Mouse (Mus musculus) thymus, postnatal 25 days (tissue): ENCODE data around the gene AI467606.
A peak's percentile ranks its signal among the peaks of the same experiment; 100 is the strongest.

ENCODE experiments used
- DNase-seq: peaks from one replicate; pipeline ENCODE4 v3.0.0; 2022

The AI467606 gene

DNA sequence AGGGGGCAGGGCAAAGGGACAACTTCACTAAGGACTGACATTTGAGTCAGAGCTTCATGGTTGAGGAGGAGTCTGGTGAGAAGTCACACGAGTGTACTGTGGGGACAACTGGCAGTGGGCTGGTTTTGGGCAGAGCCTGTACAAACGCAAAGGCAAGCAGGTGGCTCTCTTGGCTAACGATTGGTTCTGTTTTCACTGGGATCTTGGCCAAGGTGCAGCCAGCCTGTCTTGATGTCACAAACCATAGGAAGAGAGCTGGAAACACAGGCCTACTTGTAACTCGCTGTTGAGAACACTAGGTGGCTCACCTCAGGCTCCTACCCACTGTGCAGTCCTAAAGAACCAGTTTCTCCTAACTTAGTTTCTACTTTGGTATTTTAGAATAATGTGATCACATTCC lies 38.5 kb downstream of the AI467606 start:
- peak; percentile 54 for DNase-seq

GRCm38 (mm10) chr7:127133125-127133524 lies 42.0 kb downstream of the AI467606 start:
- DNase-seq = no peak

DNA sequence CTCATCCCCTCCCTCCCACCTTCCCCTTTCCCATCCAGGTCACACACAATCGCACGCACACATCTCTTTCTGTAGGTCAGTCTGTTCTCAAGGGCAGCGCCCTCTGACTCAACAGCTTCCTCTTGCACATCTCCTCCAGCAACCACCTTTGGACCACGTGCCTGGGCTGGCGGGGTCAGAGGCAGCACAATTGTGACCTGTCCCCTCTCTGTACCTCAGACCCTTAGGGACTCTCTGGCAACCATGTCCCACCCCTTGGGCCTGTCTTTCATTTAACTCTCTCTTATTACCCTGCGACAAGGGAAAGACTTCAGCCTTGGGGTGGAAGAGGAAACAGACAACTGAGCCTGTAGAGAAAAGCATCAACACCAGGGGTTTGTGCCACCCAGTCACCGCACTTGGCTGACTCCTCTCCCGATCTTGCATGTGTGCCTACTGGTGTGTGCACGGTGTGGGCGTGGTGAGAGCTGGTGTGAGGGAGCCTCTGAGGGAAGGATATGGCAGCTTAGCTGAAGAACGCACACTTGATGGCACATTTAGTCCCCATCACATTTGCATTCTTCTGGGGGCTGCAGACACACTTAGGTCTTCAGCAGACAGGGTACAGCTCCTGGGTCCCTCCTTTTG lies 43.8 kb downstream of the AI467606 start:
- DNase-seq = peak; percentile 53

DNA sequence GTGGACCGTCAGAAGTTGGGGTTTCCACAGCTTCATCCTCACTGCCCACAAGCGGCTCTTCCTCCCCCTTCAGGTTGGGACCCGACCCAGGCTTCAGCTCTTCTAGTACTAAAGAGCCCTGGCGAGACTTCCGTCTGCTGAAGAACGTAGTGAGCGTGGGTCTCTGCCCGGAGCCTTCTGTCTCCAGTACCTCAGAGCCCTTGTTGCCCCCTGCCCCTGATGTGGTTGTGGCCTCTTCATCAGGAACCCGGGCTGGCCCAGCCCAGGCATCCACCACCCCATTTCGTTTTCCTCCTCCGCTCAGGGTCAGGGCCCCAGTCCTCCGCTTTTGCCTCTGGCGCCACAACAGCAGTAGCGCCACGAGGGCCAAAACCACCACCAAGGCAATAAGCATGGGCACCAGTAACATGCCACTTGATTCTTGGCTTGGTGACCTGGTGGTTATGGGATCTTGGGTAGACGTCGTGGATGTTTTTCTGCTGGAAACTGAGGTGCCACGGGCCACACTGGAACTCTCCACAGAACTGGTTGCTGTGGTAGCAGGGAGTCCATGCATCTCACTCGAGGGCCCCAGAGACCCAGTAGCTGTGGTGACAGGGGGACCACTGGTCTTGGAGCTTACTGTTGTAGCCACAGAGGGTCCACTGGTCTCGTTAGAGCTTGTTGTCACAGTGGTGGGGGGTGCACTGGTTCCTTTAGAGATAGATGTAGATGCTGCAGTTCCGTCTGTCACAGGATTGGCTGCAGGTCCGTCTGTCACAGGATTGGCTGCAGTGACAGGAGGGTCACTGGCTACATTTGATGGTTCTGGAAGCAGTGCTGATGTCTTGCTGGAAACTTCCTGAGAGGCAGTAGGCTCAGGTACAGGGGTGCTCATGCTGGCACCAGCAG lies 45.3 kb downstream of the AI467606 start:
- peak; percentile 50 for DNase-seq

- DNase-seq = peak; percentile 88
Observed at GRCm38 (mm10) chr7:127137262-127138017, 46.3 kb downstream of the AI467606 start, which contains the start of gene Spn. TSS of gene Spn (minus strand) at chr7:127137823.

- DNase-seq = no peak
Observed at GRCm38 (mm10) chr7:127139100-127139499, 47.9 kb downstream of the AI467606 start.

GRCm38 (mm10) chr7:127139562-127139961 lies 48.4 kb downstream of the AI467606 start:
- no peak for DNase-seq

- DNase-seq = peak; percentile 35
Observed at GRCm38 (mm10) chr7:127140623-127141404, 49.7 kb downstream of the AI467606 start.

- DNase-seq = no peak
Observed at GRCm38 (mm10) chr7:127142214-127142613, 51.1 kb downstream of the AI467606 start.

DNA sequence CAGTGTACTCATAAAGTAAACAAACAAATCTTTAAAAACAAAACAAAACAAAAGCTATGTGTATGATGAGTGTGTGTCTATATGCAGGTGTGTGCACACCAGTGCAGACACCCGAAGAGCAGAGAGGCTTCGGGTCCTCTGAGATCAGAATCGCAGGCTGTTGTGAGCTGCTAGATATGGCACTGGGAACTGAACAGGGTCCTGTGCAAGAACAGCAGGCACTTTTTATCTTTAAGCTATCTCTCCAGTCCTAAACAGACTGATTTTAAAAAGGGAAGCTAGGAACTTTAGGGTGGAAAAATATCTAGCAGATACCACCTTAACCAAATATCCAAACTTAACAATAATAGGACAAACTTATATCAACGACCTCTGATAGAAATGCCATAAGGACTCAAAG lies 51.5 kb downstream of the AI467606 start:
- no peak for DNase-seq
